8 mouse cellular contexts compared by ENCODE assay signal in genomic region chr6:136469807-136470206, GRCm38 (mm10). TPM values are rescaled to one million over a fixed set of nuclear protein-coding genes. Genes with fewer than 3 reads are reported as not detected.
DNase-seq lines count a peak whose midpoint lies in the region; ATAC-seq and TF ChIP-seq lines count a peak whose summit lies in the region.

No protein-coding gene starts in this region.

- WGBS in kidney, embryonic 14.5 days = 80% methylated on average over 9 of the region's 9 CpGs
- 66% methylated on average over 9 of the region's 9 CpGs for WGBS in hindbrain, embryonic 14.5 days
- 66% methylated on average over 9 of the region's 9 CpGs for WGBS in midbrain, embryonic 13.5 days

- no peak for ATAC-seq in kidney, embryonic 14.5 days (ENCODE audit: low FRiP score, low TSS enrichment)
- ATAC-seq in hindbrain, embryonic 14.5 days (ENCODE audit: low FRiP score) = no peak
- no peak for ATAC-seq in midbrain, embryonic 13.5 days
- no peak for ATAC-seq in megakaryocyte-erythroid progenitor cell, adult 5-6 weeks (replicated peaks; ENCODE audit: low FRiP score, low TSS enrichment, poor library complexity, severe bottlenecking)

- DNase-seq in kidney, adult 11 months = no peak
- peak; percentile 26 for DNase-seq in hindbrain, embryonic 14.5 days (ENCODE audit: low spot score)
- no peak for DNase-seq in ovary, adult 18-20 months (ENCODE audit: low spot score)
- no peak for DNase-seq in frontal cortex, postnatal 10 days (ENCODE audit: low spot score in 2 of 2)

- no peak overlapping the region for H3K4me3 ChIP-seq in kidney, embryonic 14.5 days (ENCODE audit: low read length)
- H3K4me3 ChIP-seq in cortical plate, adult 2 months (ENCODE audit: insufficient read depth, low read length) = no peak overlapping the region
- no peak overlapping the region for H3K4me3 ChIP-seq in hindbrain, embryonic 14.5 days (replicated peaks; ENCODE audit: low read length)
- H3K4me3 ChIP-seq in midbrain, embryonic 13.5 days (replicated peaks) = no peak overlapping the region

- H3K27ac ChIP-seq in kidney, embryonic 14.5 days (ENCODE audit: low read depth, low read length) = peak overlapping the region; percentile 93
- peak overlapping the region; percentile 75 for H3K27ac ChIP-seq in cortical plate, adult 2 months (ENCODE audit: insufficient read depth, low read length)
- peak overlapping the region; percentile 97 for H3K27ac ChIP-seq in hindbrain, embryonic 14.5 days
- H3K27ac ChIP-seq in midbrain, embryonic 13.5 days = peak overlapping the region; percentile 96

- no peaks in the 10 kb centered on the region for H3K27me3 ChIP-seq in kidney, embryonic 14.5 days (ENCODE audit: control insufficient read depth, insufficient read depth, low read length)
- no peaks in the 10 kb centered on the region for H3K27me3 ChIP-seq in hindbrain, embryonic 14.5 days (ENCODE audit: control insufficient read depth, insufficient read depth, low read length)
- H3K27me3 ChIP-seq in midbrain, embryonic 13.5 days = no peaks in the 10 kb centered on the region

- no peak overlapping the region for H3K9ac ChIP-seq in kidney, embryonic 14.5 days (ENCODE audit: low read depth, low read length)
- H3K9ac ChIP-seq in hindbrain, embryonic 14.5 days = no peak overlapping the region
- H3K9ac ChIP-seq in midbrain, embryonic 13.5 days (replicated peaks) = no peak overlapping the region

- H3K4me2 ChIP-seq in kidney, embryonic 14.5 days (replicated peaks; ENCODE audit: low read depth, low read length) = no peak overlapping the region
- no peak overlapping the region for H3K4me2 ChIP-seq in hindbrain, embryonic 14.5 days (replicated peaks)
- no peak overlapping the region for H3K4me2 ChIP-seq in midbrain, embryonic 13.5 days (replicated peaks)

- TF ChIP-seq POLR2A in cortical plate, adult 2 months (IDR thresholded peaks at IDR 0.05; ENCODE audit: extremely low read depth, insufficient read depth, low read length) = no peak

- H3K9me3 ChIP-seq in kidney, embryonic 14.5 days (ENCODE audit: control insufficient read depth, low read length) = peaks cover 9% of the 10 kb centered on the region
- no peaks in the 10 kb centered on the region for H3K9me3 ChIP-seq in hindbrain, embryonic 14.5 days (ENCODE audit: control insufficient read depth, low read length)
- peaks cover 4% of the 10 kb centered on the region; the same call in 1 of the 2 replicates for H3K9me3 ChIP-seq in midbrain, embryonic 13.5 days

- no peaks in the 10 kb centered on the region for H3K36me3 ChIP-seq in kidney, embryonic 14.5 days (ENCODE audit: control insufficient read depth, insufficient read depth, low read length)
- H3K36me3 ChIP-seq in hindbrain, embryonic 14.5 days (replicated peaks; ENCODE audit: control insufficient read depth, insufficient read depth) = no peaks in the 10 kb centered on the region
- H3K36me3 ChIP-seq in midbrain, embryonic 13.5 days = no peaks in the 10 kb centered on the region

- TF ChIP-seq CTCF in cortical plate, adult 2 months (IDR thresholded peaks at IDR 0.05; ENCODE audit: extremely low read depth, insufficient read depth, low read length) = no peak

- peaks cover 40% of the 10 kb centered on the region for H3K4me1 ChIP-seq in kidney, embryonic 14.5 days (ENCODE audit: control insufficient read depth, insufficient read depth, low read length)
- peaks cover 2% of the 10 kb centered on the region; the same call in 1 of the 2 replicates for H3K4me1 ChIP-seq in cortical plate, adult 2 months (ENCODE audit: control insufficient read depth, insufficient read depth, low read length)
- peaks cover 28% of the 10 kb centered on the region for H3K4me1 ChIP-seq in hindbrain, embryonic 14.5 days (replicated peaks; ENCODE audit: control insufficient read depth, insufficient read depth, low read length)
- peaks cover 42% of the 10 kb centered on the region for H3K4me1 ChIP-seq in midbrain, embryonic 13.5 days (replicated peaks)

RNA-seq across cellular contexts. Expression of gene Atf7ip, which starts 36.2 kb away (rescaled TPM):
- polyA plus RNA-seq in kidney, embryonic 14.5 days (2014; fragmentation: Nextera tagmentation; extraction: Ambion mirVana) = 31.3 and 54.2 TPM in 2 replicates
- polyA plus RNA-seq in cortical plate, adult 2 months (2012; rRNA removed) = 39.5 and 47.4 TPM in 2 replicates
- 42.8 and 49.7 TPM in 2 replicates for polyA plus RNA-seq in hindbrain, embryonic 14.5 days (2014; fragmentation: Nextera tagmentation; extraction: Ambion mirVana)
- 48.5 and 49.9 TPM in 2 replicates for polyA plus RNA-seq in midbrain, embryonic 13.5 days (2015; fragmentation: Nextera tagmentation; extraction: Ambion mirVana)
- total RNA-seq in megakaryocyte-erythroid progenitor cell, adult 5-6 weeks (2014; fragmentation: Nextera tagmentation) = 121 and 135 TPM in 2 replicates
- total RNA-seq in megakaryocyte-erythroid progenitor cell, adult 5-6 weeks (2017) = 50.3 and 61.7 TPM in 2 replicates

RNA-seq across cellular contexts. Expression of gene E330021D16Rik, which starts 54.4 kb away (rescaled TPM):
- 0.24 and 0.92 TPM in 2 replicates for polyA plus RNA-seq in kidney, embryonic 14.5 days (2014; fragmentation: Nextera tagmentation; extraction: Ambion mirVana)
- not detected in 2 replicates for polyA plus RNA-seq in cortical plate, adult 2 months (2012; rRNA removed)
- not detected in 2 replicates for polyA plus RNA-seq in hindbrain, embryonic 14.5 days (2014; fragmentation: Nextera tagmentation; extraction: Ambion mirVana)
- not detected in 2 replicates for polyA plus RNA-seq in midbrain, embryonic 13.5 days (2015; fragmentation: Nextera tagmentation; extraction: Ambion mirVana)
- total RNA-seq in megakaryocyte-erythroid progenitor cell, adult 5-6 weeks (2014; fragmentation: Nextera tagmentation) = not detected in 2 replicates
- total RNA-seq in megakaryocyte-erythroid progenitor cell, adult 5-6 weeks (2017) = not detected in 2 replicates
